Mouse (Mus musculus): Measurements from ENCODE around the gene Dpyd.

Gene Dpyd

GRCm38 (mm10) chr3:119095223-119095886, 533.4 kb downstream of the Dpyd start:
- DNase-seq, result no peak

GRCm38 (mm10) chr3:119126003-119126402, 564.1 kb downstream of the Dpyd start:
- DNase-seq, result no peak

- DNase-seq, result no peak
These were observed 566.1 kb downstream of the Dpyd start for GRCm38 (mm10) chr3:119128076-119128475.

- no peak for DNase-seq
These were observed 581.1 kb downstream of the Dpyd start for GRCm38 (mm10) chr3:119143034-119143433.

- no peak for DNase-seq
These were observed 582.9 kb downstream of the Dpyd start for GRCm38 (mm10) chr3:119144788-119145187.

GRCm38 (mm10) chr3:119154604-119155444, 592.9 kb downstream of the Dpyd start:
- DNase-seq, result no peak

GRCm38 (mm10) chr3:119158670-119159069, 596.7 kb downstream of the Dpyd start:
- DNase-seq, result no peak

- DNase-seq, result no peak
These were observed 603.8 kb downstream of the Dpyd start for GRCm38 (mm10) chr3:119165691-119166090.

- no peak for DNase-seq
These were observed 606.2 kb downstream of the Dpyd start for GRCm38 (mm10) chr3:119168166-119168565.

- DNase-seq, result no peak
These were observed 606.7 kb downstream of the Dpyd start for GRCm38 (mm10) chr3:119168661-119169060.

- DNase-seq, result no peak
These were observed 621.3 kb downstream of the Dpyd start for GRCm38 (mm10) chr3:119183261-119183660.

GRCm38 (mm10) chr3:119194071-119194470, 632.1 kb downstream of the Dpyd start:
- DNase-seq, result no peak

- no peak for DNase-seq
These were observed 633.7 kb downstream of the Dpyd start for GRCm38 (mm10) chr3:119195613-119196012.

- DNase-seq, result no peak
These were observed 659.0 kb downstream of the Dpyd start for GRCm38 (mm10) chr3:119220763-119221412.

GRCm38 (mm10) chr3:119243181-119243580, 681.3 kb downstream of the Dpyd start:
- DNase-seq, result no peak

- peak in 1 of 2 experiments; percentile 21 for DNase-seq
These were observed 694.6 kb downstream of the Dpyd start for GRCm38 (mm10) chr3:119256516-119256915.

GRCm38 (mm10) chr3:119275241-119275640, 713.3 kb downstream of the Dpyd start:
- no peak for DNase-seq

- no peak for DNase-seq
These were observed 718.7 kb downstream of the Dpyd start for GRCm38 (mm10) chr3:119280671-119281070.

- no peak for DNase-seq
These were observed 752.8 kb downstream of the Dpyd start for GRCm38 (mm10) chr3:119314693-119315092.

- DNase-seq, result no peak
These were observed 767.1 kb downstream of the Dpyd start for GRCm38 (mm10) chr3:119329063-119329462.

- no peak for DNase-seq
These were observed 771.7 kb downstream of the Dpyd start for GRCm38 (mm10) chr3:119333335-119334305.
